18 mouse cellular contexts compared by ENCODE assay signal in the genomic region with DNA sequence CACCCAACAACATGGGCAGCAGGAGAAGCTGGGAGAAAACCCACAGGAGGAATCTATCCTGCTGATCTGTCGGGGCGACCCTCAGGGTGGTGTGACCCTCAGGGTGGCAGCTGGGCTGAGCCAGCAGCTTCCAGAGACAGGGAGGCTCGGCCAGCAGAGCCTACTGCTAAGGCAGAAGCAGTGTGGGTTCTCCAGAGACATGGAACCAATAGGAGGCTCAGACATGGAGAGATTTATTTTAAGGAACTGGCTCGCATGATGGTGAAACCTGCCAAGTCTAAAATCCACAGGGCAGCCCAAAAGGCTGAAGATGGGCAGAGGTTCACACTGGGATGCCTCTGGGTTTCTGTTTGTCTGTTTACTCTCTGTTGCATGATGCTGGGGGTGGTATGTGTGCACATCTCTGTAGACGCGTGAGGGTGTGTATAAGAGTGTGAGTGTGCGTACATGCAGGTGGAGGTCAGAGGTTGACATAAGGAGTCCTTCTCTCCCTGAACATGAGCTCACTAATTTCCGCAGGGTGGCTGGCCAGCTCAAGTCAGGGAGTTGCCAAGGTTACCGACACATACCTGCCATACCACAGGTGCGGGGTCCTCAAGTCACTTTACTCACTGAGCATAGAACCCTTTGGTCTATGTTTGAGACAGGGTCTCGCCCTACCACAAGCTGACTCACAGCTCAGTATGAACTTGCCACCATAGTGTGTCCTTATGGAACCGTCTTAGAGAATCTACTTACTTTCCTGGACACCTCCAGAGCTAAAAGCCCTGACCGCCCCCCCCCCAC. TPM values are rescaled to one million over a fixed set of nuclear protein-coding genes. Genes with fewer than 3 reads are reported as not detected.
DNase-seq lines count a peak whose midpoint lies in the region; ATAC-seq and TF ChIP-seq lines count a peak whose summit lies in the region.
"Had no signal": no experiment of that assay in that cellular context is flagged by ENCODE, and none has a peak within 500 bp of the region (broad histone marks: within the 10 kb centered on the region; RNA-seq: fewer than 3 reads in every experiment).

No protein-coding gene starts in this region.

- H3K27ac ChIP-seq in heart, embryonic 12.5 days (ENCODE audit: poor library complexity, severe bottlenecking) = no peak overlapping the region
- H3K27ac ChIP-seq in liver, postnatal 0 days (ENCODE audit: low read depth) = no peak overlapping the region
- H3K27ac ChIP-seq in liver, embryonic 11.5 days (ENCODE audit: low read depth, low read length) = no peak overlapping the region
- 0 out of 2 replicates have a peak overlapping the region, but pooled peaks have one; percentile 9 for H3K27ac ChIP-seq in bone marrow, adult 2 months (ENCODE audit: control insufficient read depth, insufficient read depth, low read depth, low read length, poor library complexity)
- H3K27ac ChIP-seq in heart, postnatal 0 days (ENCODE audit: low read depth) = peak overlapping the region; percentile 66
- H3K27ac ChIP-seq in kidney, embryonic 14.5 days (ENCODE audit: low read depth, low read length) = no peak overlapping the region
- H3K27ac ChIP-seq: forebrain, embryonic 15.5 days; kidney, embryonic 15.5 days; stomach, embryonic 15.5 days had no signal

- H3K9ac ChIP-seq in heart, embryonic 12.5 days = no peak overlapping the region
- H3K9ac ChIP-seq in liver, postnatal 0 days (replicated peaks) = no peak overlapping the region
- H3K9ac ChIP-seq in liver, embryonic 11.5 days (ENCODE audit: low read depth, low read length) = no peak overlapping the region
- H3K9ac ChIP-seq in heart, postnatal 0 days (replicated peaks; ENCODE audit: low read depth, low read length) = no peak overlapping the region
- no peak overlapping the region for H3K9ac ChIP-seq in kidney, embryonic 14.5 days (ENCODE audit: low read depth, low read length)
- H3K9ac ChIP-seq: forebrain, embryonic 15.5 days; kidney, embryonic 15.5 days; stomach, embryonic 15.5 days had no signal

- no peak overlapping the region for H3K4me2 ChIP-seq in heart, embryonic 12.5 days
- no peak overlapping the region for H3K4me2 ChIP-seq in liver, postnatal 0 days (ENCODE audit: low read depth, low read length)
- no peak overlapping the region for H3K4me2 ChIP-seq in liver, embryonic 11.5 days
- H3K4me2 ChIP-seq in heart, postnatal 0 days (ENCODE audit: low read depth, low read length) = no peak overlapping the region
- no peak overlapping the region for H3K4me2 ChIP-seq in kidney, embryonic 14.5 days (replicated peaks; ENCODE audit: low read depth, low read length)
- H3K4me2 ChIP-seq: forebrain, embryonic 15.5 days; kidney, embryonic 15.5 days; stomach, embryonic 15.5 days had no signal

- H3K4me3 ChIP-seq in heart, embryonic 12.5 days = no peak overlapping the region
- H3K4me3 ChIP-seq in liver, postnatal 0 days (ENCODE audit: low read depth, low read length) = no peak overlapping the region
- H3K4me3 ChIP-seq in liver, embryonic 11.5 days (ENCODE audit: low read depth, low read length) = no peak overlapping the region
- H3K4me3 ChIP-seq in bone marrow, adult 2 months (replicated peaks; ENCODE audit: control insufficient read depth, low read depth, low read length) = no peak overlapping the region
- no peak overlapping the region for H3K4me3 ChIP-seq in heart, postnatal 0 days (ENCODE audit: low read depth, low read length)
- H3K4me3 ChIP-seq in kidney, embryonic 14.5 days (ENCODE audit: low read length) = no peak overlapping the region
- H3K4me3 ChIP-seq: erythroblast, embryonic 14.5 days; forebrain, embryonic 15.5 days; kidney, embryonic 15.5 days; stomach, embryonic 15.5 days had no signal

- no peaks in the 10 kb centered on the region for H3K36me3 ChIP-seq in heart, embryonic 12.5 days
- no peaks in the 10 kb centered on the region for H3K36me3 ChIP-seq in liver, postnatal 0 days (replicated peaks; ENCODE audit: insufficient read depth, low read length)
- H3K36me3 ChIP-seq in liver, embryonic 11.5 days (ENCODE audit: control insufficient read depth, insufficient read depth, low read length) = no peaks in the 10 kb centered on the region
- no peaks in the 10 kb centered on the region for H3K36me3 ChIP-seq in heart, postnatal 0 days (replicated peaks; ENCODE audit: control insufficient read depth, insufficient read depth, low read length)
- H3K36me3 ChIP-seq in kidney, embryonic 14.5 days (ENCODE audit: control insufficient read depth, insufficient read depth, low read length) = no peaks in the 10 kb centered on the region
- H3K36me3 ChIP-seq: forebrain, embryonic 15.5 days; kidney, embryonic 15.5 days; stomach, embryonic 15.5 days had no signal

- no peak for TF ChIP-seq POLR2A in bone marrow, adult 2 months (IDR thresholded peaks at IDR 0.05; ENCODE audit: borderline replicate concordance, control insufficient read depth, low read depth, low read length)

- no peak for ATAC-seq in heart, embryonic 12.5 days (ENCODE audit: insufficient number of reproducible peaks, low FRiP score)
- 0 out of 2 replicates have a peak, but pooled peaks have one; percentile 9 for ATAC-seq in liver, postnatal 0 days
- no peak for ATAC-seq in liver, embryonic 11.5 days (replicated peaks; ENCODE audit: low FRiP score)
- ATAC-seq in heart, postnatal 0 days (ENCODE audit: insufficient read depth, low read depth) = peak; percentile 66
- no peak for ATAC-seq in kidney, embryonic 14.5 days (ENCODE audit: low FRiP score, low TSS enrichment)
- ATAC-seq: forebrain, embryonic 15.5 days had no signal

- no peak for TF ChIP-seq CTCF in liver, postnatal 0 days (IDR thresholded peaks at IDR 0.05; ENCODE audit: low read depth)
- no peak for TF ChIP-seq CTCF in bone marrow, adult 2 months (IDR thresholded peaks at IDR 0.05; ENCODE audit: control insufficient read depth, insufficient read depth, low read length)
- TF ChIP-seq CTCF in heart, postnatal 0 days (IDR thresholded peaks at IDR 0.05; ENCODE audit: low read depth) = no peak

- DNase-seq in heart, adult 18-20 months = peak; percentile 50 to 59
- no peak for DNase-seq in liver, postnatal 0 days
- no peak for DNase-seq in liver, embryonic 11.5 days (ENCODE audit: low spot score)
- peak; percentile 32 for DNase-seq in heart, postnatal 0 days (ENCODE audit: low spot score)
- no peak for DNase-seq in right cerebral cortex, postnatal 25 days
- DNase-seq: B cell, adult 2 months; cerebellum, adult 8-10 months; liver; right cerebral cortex, adult 18-20 months; spleen, adult 18-20 months had no signal

- WGBS in heart, embryonic 12.5 days = 77% methylated on average over 13 of the region's 13 CpGs
- WGBS in liver, postnatal 0 days (ENCODE audit: insufficient replicate concordance) = 73% methylated on average over 13 of the region's 13 CpGs
- WGBS in liver, embryonic 11.5 days = 78% methylated on average over 13 of the region's 13 CpGs
- 75% methylated on average over 13 of the region's 13 CpGs for WGBS in bone marrow, adult 2 months
- whole genome bisulfite sequencing in heart, postnatal 0 days = 70% methylated on average over 13 of the region's 13 CpGs
- 77% methylated on average over 13 of the region's 13 CpGs for WGBS in kidney, embryonic 14.5 days

- peaks cover 4% of the 10 kb centered on the region; the same call in 1 of the 2 replicates for H3K4me1 ChIP-seq in heart, embryonic 12.5 days (replicated peaks)
- H3K4me1 ChIP-seq in liver, postnatal 0 days (ENCODE audit: insufficient read depth) = peaks cover 7% of the 10 kb centered on the region
- no peaks in the 10 kb centered on the region for H3K4me1 ChIP-seq in liver, embryonic 11.5 days (replicated peaks; ENCODE audit: control insufficient read depth, insufficient read depth, low read length)
- peaks cover 14% of the 10 kb centered on the region for H3K4me1 ChIP-seq in bone marrow, adult 2 months (ENCODE audit: control insufficient read depth, insufficient read depth, low read length)
- H3K4me1 ChIP-seq in heart, postnatal 0 days (ENCODE audit: control insufficient read depth, insufficient read depth) = peaks cover 17% of the 10 kb centered on the region
- peaks cover 3% of the 10 kb centered on the region; the same call in 1 of the 2 replicates for H3K4me1 ChIP-seq in kidney, embryonic 14.5 days (ENCODE audit: control insufficient read depth, insufficient read depth, low read length)
- H3K4me1 ChIP-seq: forebrain, embryonic 15.5 days; kidney, embryonic 15.5 days; stomach, embryonic 15.5 days had no signal

- no peaks in the 10 kb centered on the region for H3K27me3 ChIP-seq in heart, embryonic 12.5 days (replicated peaks)
- no peaks in the 10 kb centered on the region for H3K27me3 ChIP-seq in liver, postnatal 0 days (ENCODE audit: insufficient read depth, low read length)
- no peaks in the 10 kb centered on the region for H3K27me3 ChIP-seq in liver, embryonic 11.5 days (replicated peaks; ENCODE audit: control insufficient read depth, insufficient read depth, low read length)
- H3K27me3 ChIP-seq in heart, postnatal 0 days (ENCODE audit: control insufficient read depth, insufficient read depth, low read length) = no peaks in the 10 kb centered on the region
- H3K27me3 ChIP-seq in kidney, embryonic 14.5 days (ENCODE audit: control insufficient read depth, insufficient read depth, low read length) = no peaks in the 10 kb centered on the region
- H3K27me3 ChIP-seq: forebrain, embryonic 15.5 days; kidney, embryonic 15.5 days; megakaryocyte, embryonic 14.5 days; stomach, embryonic 15.5 days had no signal

- no peak for TF ChIP-seq EP300 in liver, postnatal 0 days (IDR thresholded peaks at IDR 0.05; ENCODE audit: low read depth)
- no peak for TF ChIP-seq EP300 in heart, postnatal 0 days (IDR thresholded peaks at IDR 0.05; ENCODE audit: low read depth)

- H3K9me3 ChIP-seq in heart, embryonic 12.5 days (replicated peaks) = no peaks in the 10 kb centered on the region
- H3K9me3 ChIP-seq in liver, postnatal 0 days (ENCODE audit: low read length) = no peaks in the 10 kb centered on the region
- H3K9me3 ChIP-seq in liver, embryonic 11.5 days (ENCODE audit: control insufficient read depth, low read length) = no peaks in the 10 kb centered on the region
- no peaks in the 10 kb centered on the region for H3K9me3 ChIP-seq in heart, postnatal 0 days (replicated peaks; ENCODE audit: control insufficient read depth, low read length)
- H3K9me3 ChIP-seq in kidney, embryonic 14.5 days (ENCODE audit: control insufficient read depth, low read length) = no peaks in the 10 kb centered on the region
- H3K9me3 ChIP-seq: forebrain, embryonic 15.5 days; kidney, embryonic 15.5 days; megakaryocyte, embryonic 14.5 days; stomach, embryonic 15.5 days had no signal

RNA-seq across cellular contexts. Expression of a gene that starts 14.8 kb away (rescaled TPM):
- total RNA-seq in heart, adult 18-20 months (2021) = 10 to 100 TPM; 25.4 to 31.1 TPM
- polyA plus RNA-seq in heart, embryonic 12.5 days (2016; fragmentation: Nextera tagmentation; extraction: Ambion mirVana) = 1.7 and 2.1 TPM in 2 replicates
- 1.8 and 1.9 TPM in 2 replicates for polyA plus RNA-seq in liver, postnatal 0 days (2015; fragmentation: Nextera tagmentation; extraction: Ambion mirVana)
- polyA plus RNA-seq in liver, embryonic 11.5 days (2014; fragmentation: Nextera tagmentation; extraction: Ambion mirVana) = 0.64 and 1.2 TPM in 2 replicates
- polyA plus RNA-seq in bone marrow, adult 2 months (2011; ENCODE audit: insufficient read depth, insufficient read length, low replicate concordance, missing spikeins) = 1.2 and 3.9 TPM in 2 replicates
- total RNA-seq in heart, postnatal 0 days (2014; rRNA removed; ENCODE audit: low replicate concordance) = 12.9 and 23.3 TPM in 2 replicates
- 5.1 and 5.6 TPM in 2 replicates for polyA plus RNA-seq in heart, postnatal 0 days (2015; fragmentation: Nextera tagmentation; extraction: Ambion mirVana)
- polyA plus RNA-seq in kidney, embryonic 14.5 days (2014; fragmentation: Nextera tagmentation; extraction: Ambion mirVana) = 2.1 and 3.7 TPM in 2 replicates

Comparison
In these comparisons a context has a peak if more than half of its experiments do, and no peak if none do; other contexts are left out.
1. ATAC-seq: peak in liver, postnatal 0 days (single experiment) and heart, postnatal 0 days (single experiment); none in heart, embryonic 12.5 days (single experiment), liver, embryonic 11.5 days (single experiment) and kidney, embryonic 14.5 days (single experiment).
2. H3K27ac ChIP-seq: peak in bone marrow, adult 2 months (single experiment) and heart, postnatal 0 days (single experiment); none in heart, embryonic 12.5 days (single experiment), liver, postnatal 0 days (single experiment), liver, embryonic 11.5 days (single experiment) and kidney, embryonic 14.5 days (single experiment).
3. DNase-seq: peak in heart, adult 18-20 months (2 of 2) and heart, postnatal 0 days (single experiment); none in liver, postnatal 0 days (single experiment), liver, embryonic 11.5 days (single experiment) and right cerebral cortex, postnatal 25 days (single experiment).